Mouse (Mus musculus): Measurements from ENCODE around the gene 2900026A02Rik.

The 2900026A02Rik gene

GRCm38 (mm10) chr5:113212156-113212835, 8.7 kb downstream of the 2900026A02Rik start:
- DNase-seq (ENCODE audit: low read depth, low spot score): no peak

- no peak for DNase-seq (ENCODE audit: low read depth, low spot score)
These were observed 10.7 kb downstream of the 2900026A02Rik start for GRCm38 (mm10) chr5:113210314-113210713.

GRCm38 (mm10) chr5:113209898-113210297, 11.1 kb downstream of the 2900026A02Rik start:
- DNase-seq (ENCODE audit: low read depth, low spot score): no peak

GRCm38 (mm10) chr5:113209401-113209750, 11.7 kb downstream of the 2900026A02Rik start:
- DNase-seq (ENCODE audit: low read depth, low spot score): peak; percentile 85

GRCm38 (mm10) chr5:113208622-113209400, 12.2 kb downstream of the 2900026A02Rik start:
- peak; percentile 72 for DNase-seq (ENCODE audit: low read depth, low spot score)

GRCm38 (mm10) chr5:113208048-113208447, 13.0 kb downstream of the 2900026A02Rik start:
- no peak for DNase-seq (ENCODE audit: low read depth, low spot score)

GRCm38 (mm10) chr5:113206670-113207352, 14.2 kb downstream of the 2900026A02Rik start:
- no peak for DNase-seq (ENCODE audit: low read depth, low spot score)

GRCm38 (mm10) chr5:113204193-113204592, 16.8 kb downstream of the 2900026A02Rik start:
- DNase-seq (ENCODE audit: low read depth, low spot score): no peak

GRCm38 (mm10) chr5:113199772-113200134, 21.3 kb downstream of the 2900026A02Rik start:
- no peak for DNase-seq (ENCODE audit: low read depth, low spot score)

GRCm38 (mm10) chr5:113199126-113199771, 21.8 kb downstream of the 2900026A02Rik start:
- peak; percentile 72 for DNase-seq (ENCODE audit: low read depth, low spot score)

- no peak for DNase-seq (ENCODE audit: low read depth, low spot score)
These were observed 23.9 kb downstream of the 2900026A02Rik start for GRCm38 (mm10) chr5:113196916-113197794.

- no peak for DNase-seq (ENCODE audit: low read depth, low spot score)
These were observed 25.1 kb downstream of the 2900026A02Rik start for GRCm38 (mm10) chr5:113195907-113196306.

- no peak for DNase-seq (ENCODE audit: low read depth, low spot score)
These were observed 25.6 kb downstream of the 2900026A02Rik start for GRCm38 (mm10) chr5:113195451-113195850.

GRCm38 (mm10) chr5:113193762-113194161, 27.3 kb downstream of the 2900026A02Rik start:
- no peak for DNase-seq (ENCODE audit: low read depth, low spot score)

GRCm38 (mm10) chr5:113191901-113192300, 29.1 kb downstream of the 2900026A02Rik start:
- DNase-seq (ENCODE audit: low read depth, low spot score): peak; percentile 48

- no peak for DNase-seq (ENCODE audit: low read depth, low spot score)
These were observed 30.5 kb downstream of the 2900026A02Rik start for GRCm38 (mm10) chr5:113190558-113190957.

GRCm38 (mm10) chr5:113181441-113181840, 39.6 kb downstream of the 2900026A02Rik start:
- DNase-seq (ENCODE audit: low read depth, low spot score): peak; percentile 84

- DNase-seq (ENCODE audit: low read depth, low spot score): no peak
These were observed 40.3 kb downstream of the 2900026A02Rik start for GRCm38 (mm10) chr5:113180755-113181154.

GRCm38 (mm10) chr5:113179843-113180682, 41.0 kb downstream of the 2900026A02Rik start:
- DNase-seq (ENCODE audit: low read depth, low spot score): peak; percentile 92

- DNase-seq (ENCODE audit: low read depth, low spot score): peak; percentile 20
These were observed 41.6 kb downstream of the 2900026A02Rik start for GRCm38 (mm10) chr5:113179451-113179842.

All from R1 (cell line).